Mouse (Mus musculus) myocyte (in vitro differentiated cells): Measurements from ENCODE around the gene Tubb3. TPM values are rescaled to one million over a fixed set of nuclear protein-coding genes. Genes with fewer than 3 reads are reported as not detected.

Experiments
- H3K27me3 ChIP-seq: one replicate; pipeline ENCODE4 v1.6.1; 2011; ENCODE audit not compliant: control insufficient read depth, insufficient read depth, insufficient read length
- H3K36me3 ChIP-seq: one replicate; pipeline ENCODE4 v1.6.1; 2011; ENCODE audit not compliant: control insufficient read depth, insufficient read depth
- H3K4me2 ChIP-seq: one replicate; pipeline ENCODE4 v1.6.1; 2011; ENCODE audit warnings: low read depth, control low read depth
- H3K4me3 ChIP-seq: one replicate; pipeline ENCODE4 v1.5.1; 2011; ENCODE audit warnings: mild to moderate bottlenecking, control low read depth, moderate library complexity
- H3K79me2 ChIP-seq: one replicate; pipeline ENCODE4 v1.6.1; 2011; ENCODE audit not compliant: control insufficient read depth, insufficient read depth
- H3ac ChIP-seq: one replicate; pipeline ENCODE4 v1.6.1; 2011; ENCODE audit not compliant: control insufficient read depth, insufficient read length
- CEBPB ChIP-seq: IDR thresholded peaks from 2 replicates; pipeline ENCODE4 v1.6.1; 2011; ENCODE audit warnings: mild to moderate bottlenecking, moderate library complexity; ENCODE audit not compliant: poor library complexity, insufficient read depth, severe bottlenecking
- E2F4 ChIP-seq: IDR thresholded peaks from one replicate; pipeline ENCODE4 v1.6.1; 2011; ENCODE audit warnings: mild to moderate bottlenecking, control low read depth, moderate library complexity; ENCODE audit not compliant: insufficient read depth
- MAX ChIP-seq: IDR thresholded peaks from one replicate; pipeline ENCODE4 v1.6.1; 2011; ENCODE audit warnings: low read depth, mild to moderate bottlenecking, control low read depth
- MYOD1 ChIP-seq, 3 experiments: IDR thresholded peaks; one replicate each; pipeline ENCODE4 v1.6.1; 2011; ENCODE audit warnings: control low read depth in 2 of 3, low read depth in 2 of 3, mild to moderate bottlenecking in 2 of 3, moderate library complexity in 1 of 3; ENCODE audit not compliant: insufficient read length in 2 of 3, control insufficient read depth in 1 of 3
- MYOG ChIP-seq, 3 experiments: IDR thresholded peaks; one replicate each; pipeline ENCODE4 v1.6.1; 2011; ENCODE audit warnings: control low read depth in 2 of 3, low read depth in 2 of 3, mild to moderate bottlenecking in 2 of 3; ENCODE audit not compliant: insufficient read length in 2 of 3, control insufficient read depth in 1 of 3, insufficient read depth in 1 of 3
- POLR2A ChIP-seq: IDR thresholded peaks from one replicate; pipeline ENCODE4 v1.6.1; 2011; ENCODE audit warnings: low read depth, mild to moderate bottlenecking, control low read depth, moderate library complexity; ENCODE audit not compliant: insufficient read length
- POLR2AphosphoS2 ChIP-seq: IDR thresholded peaks from one replicate; pipeline ENCODE4 v1.6.1; 2011; ENCODE audit warnings: low read depth, control low read depth; ENCODE audit not compliant: insufficient read length
- REST ChIP-seq: IDR thresholded peaks from one replicate; pipeline ENCODE4 v1.6.1; 2011; ENCODE audit warnings: mild to moderate bottlenecking, control low read depth, moderate library complexity; ENCODE audit not compliant: insufficient read depth, insufficient read length
- SRF ChIP-seq: IDR thresholded peaks from one replicate; pipeline ENCODE4 v1.6.1; 2011; ENCODE audit warnings: low read depth; ENCODE audit not compliant: control insufficient read depth, insufficient read length
- TCF12 ChIP-seq: IDR thresholded peaks from one replicate; pipeline ENCODE4 v1.6.1; 2011; ENCODE audit warnings: mild to moderate bottlenecking, control low read depth; ENCODE audit not compliant: poor library complexity, insufficient read depth, severe bottlenecking
- TCF3 ChIP-seq: IDR thresholded peaks from one replicate; pipeline ENCODE4 v1.6.1; 2011; ENCODE audit warnings: low read depth, control low read depth; ENCODE audit not compliant: insufficient read length
- USF1 ChIP-seq: IDR thresholded peaks from one replicate; pipeline ENCODE4 v1.6.1; 2011; ENCODE audit warnings: low read depth, mild to moderate bottlenecking, control low read depth, moderate library complexity
- polyA plus RNA-seq: library from polyadenylated mRNA; unstranded; fragments of >200 nt; fragmentation: generic; extraction: Trizol; gene quantifications from one replicate; pipeline ENCODE4 v1.2.1, GENCODE M21; 2012; ENCODE audit warnings: missing spikeins

Tubb3 gene
- polyA plus RNA-seq, 1 experiment, result 85.5 TPM

DNA sequence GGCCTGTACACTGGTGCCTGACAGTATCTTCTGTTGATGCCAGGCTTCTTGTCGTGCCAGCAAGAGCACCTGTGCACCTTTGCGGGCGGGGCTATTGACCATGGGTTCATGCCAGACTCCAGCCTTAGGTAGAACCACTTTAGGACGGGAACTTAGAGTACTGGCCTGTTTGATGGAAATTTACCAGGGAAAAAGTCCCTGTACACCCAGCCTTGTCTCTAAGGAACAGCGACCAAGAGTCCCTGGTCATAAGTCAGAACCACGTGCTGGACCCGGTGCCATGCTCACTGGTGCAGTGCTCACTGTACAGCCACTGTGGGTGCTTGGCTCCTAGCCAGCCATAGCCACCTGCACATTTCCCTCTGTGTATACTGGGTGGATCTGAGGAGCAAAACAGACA lies 22.2 kb upstream of the Tubb3 start:
- Histone ChIP-seq H3ac (no peak overlapping the region), H3K27me3 (no peaks in the 10 kb centered on the region), H3K36me3 (peaks cover 56% of the 10 kb centered on the region), H3K4me3 (no peak overlapping the region), H3K79me2 (no peaks in the 10 kb centered on the region), H3K4me2 (no peak overlapping the region)
- no peak for TF ChIP-seq E2F4
- no peak for TF ChIP-seq MYOG (IDR thresholded peaks at IDR 0.05; ENCODE audit: control insufficient read depth in 1 of 3, insufficient read depth in 1 of 3, insufficient read length in 2 of 3, low read depth in 2 of 3)
- TF ChIP-seq TCF12, result no peak
- TF ChIP-seq POLR2A, result no peak
- no peak for TF ChIP-seq MAX
- TF ChIP-seq SRF, result no peak
- no peak for TF ChIP-seq REST
- TF ChIP-seq CEBPB, result no peak
- TF ChIP-seq POLR2AphosphoS2, result no peak
- no peak for TF ChIP-seq MYOD1 (IDR thresholded peaks at IDR 0.05; ENCODE audit: control insufficient read depth in 1 of 3, insufficient read length in 2 of 3, low read depth in 2 of 3)
- TF ChIP-seq USF1, result no peak
- no peak for TF ChIP-seq TCF3

DNA sequence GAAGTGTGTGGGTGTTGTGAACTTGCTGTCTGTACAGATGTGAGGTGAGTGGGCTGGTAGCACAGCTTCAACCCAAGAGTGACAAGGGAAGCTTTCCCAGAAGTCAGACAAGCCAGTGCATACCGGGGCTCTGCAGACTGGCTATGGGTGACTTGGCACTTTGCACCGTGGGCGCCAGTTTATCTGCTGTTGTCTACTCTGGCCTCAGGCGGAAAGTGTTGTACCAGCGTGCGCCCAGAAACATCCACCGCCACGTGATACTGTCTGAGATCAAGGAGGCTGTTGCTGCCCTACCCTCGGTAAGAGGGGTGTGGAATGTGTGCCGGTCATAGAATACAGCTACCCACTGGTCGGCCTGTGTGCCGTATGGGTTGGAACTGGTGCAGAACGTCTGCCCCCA lies 12.9 kb upstream of the Tubb3 start:
- Histone ChIP-seq H3K27me3 (no peaks in the 10 kb centered on the region), H3K4me3 (no peak overlapping the region), H3K79me2 (no peaks in the 10 kb centered on the region), H3ac (no peak overlapping the region), H3K4me2 (no peak overlapping the region), H3K36me3 (peaks cover 29% of the 10 kb centered on the region)
- TF ChIP-seq TCF3 (no peak), MAX (no peak), MYOD1 (IDR thresholded peaks at IDR 0.05; ENCODE audit: control insufficient read depth in 1 of 3, insufficient read length in 2 of 3, low read depth in 2 of 3) (no peak), REST (no peak), E2F4 (no peak), MYOG (IDR thresholded peaks at IDR 0.05; ENCODE audit: control insufficient read depth in 1 of 3, insufficient read depth in 1 of 3, insufficient read length in 2 of 3, low read depth in 2 of 3) (no peak), POLR2A (no peak), CEBPB (no peak), TCF12 (no peak), SRF (no peak), USF1 (no peak), POLR2AphosphoS2 (no peak)

DNA sequence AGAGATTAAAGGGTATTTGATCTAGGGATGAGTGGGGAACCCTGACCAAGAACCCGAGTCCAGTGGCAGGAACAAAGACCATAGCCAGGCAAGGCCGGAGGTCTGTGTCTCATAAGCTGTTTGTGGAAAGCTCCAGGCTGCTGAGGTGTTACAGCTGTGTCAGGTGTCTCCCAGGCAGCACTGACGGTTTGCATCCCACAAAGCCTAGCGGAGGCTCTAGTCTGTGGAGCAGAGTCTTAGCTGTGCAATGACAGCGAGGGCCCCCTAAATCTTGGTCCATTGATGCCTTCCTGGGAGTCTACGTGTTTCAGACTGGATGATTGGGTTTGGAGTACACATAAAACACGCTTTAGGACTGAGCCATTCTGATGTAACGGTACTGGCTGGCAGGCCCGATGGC lies 9.3 kb upstream of the Tubb3 start:
- Histone ChIP-seq H3ac (no peak overlapping the region), H3K36me3 (peaks cover 15% of the 10 kb centered on the region), H3K27me3 (no peaks in the 10 kb centered on the region), H3K4me3 (no peak overlapping the region), H3K79me2 (no peaks in the 10 kb centered on the region), H3K4me2 (no peak overlapping the region)
- TF ChIP-seq TCF12 (no peak), REST (no peak), CEBPB (no peak), SRF (no peak), MYOD1 (IDR thresholded peaks at IDR 0.05; ENCODE audit: control insufficient read depth in 1 of 3, insufficient read length in 2 of 3, low read depth in 2 of 3) (no peak), E2F4 (no peak), POLR2AphosphoS2 (no peak)

DNA sequence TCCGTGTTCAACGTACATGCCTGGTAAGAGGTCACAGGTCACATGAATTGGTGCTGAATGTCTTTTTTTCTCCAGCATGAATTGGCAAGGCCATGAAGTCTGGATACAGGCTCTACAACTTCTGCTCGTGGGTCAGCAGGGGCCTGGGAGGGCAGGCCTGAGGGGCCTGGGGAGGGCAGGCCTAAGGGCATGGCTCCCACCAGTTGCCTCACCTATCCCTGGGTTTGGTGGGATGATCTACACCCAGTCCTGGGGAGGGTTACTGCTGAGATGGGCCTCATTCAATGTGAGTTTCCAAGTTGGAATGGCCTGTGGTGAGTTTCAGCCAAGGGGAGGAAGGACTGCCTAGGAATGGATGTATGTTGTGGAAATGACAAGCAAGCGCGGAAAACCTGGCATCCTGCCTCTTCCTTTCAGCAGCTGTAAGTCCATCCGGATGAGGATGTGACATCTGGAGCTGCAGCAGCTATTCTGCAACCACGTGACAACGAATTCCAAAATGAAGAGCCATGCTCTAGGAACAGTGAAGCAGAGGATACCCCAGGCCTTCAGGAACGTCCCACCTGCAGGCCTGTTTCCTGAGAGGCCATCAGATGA lies 8.4 kb upstream of the Tubb3 start:
- Histone ChIP-seq H3ac (no peak overlapping the region), H3K27me3 (no peaks in the 10 kb centered on the region), H3K4me3 (no peak overlapping the region), H3K4me2 (no peak overlapping the region), H3K36me3 (peaks cover 12% of the 10 kb centered on the region), H3K79me2 (no peaks in the 10 kb centered on the region)
- peak; percentile 40 for TF ChIP-seq POLR2AphosphoS2
- TF ChIP-seq USF1, result no peak

DNA sequence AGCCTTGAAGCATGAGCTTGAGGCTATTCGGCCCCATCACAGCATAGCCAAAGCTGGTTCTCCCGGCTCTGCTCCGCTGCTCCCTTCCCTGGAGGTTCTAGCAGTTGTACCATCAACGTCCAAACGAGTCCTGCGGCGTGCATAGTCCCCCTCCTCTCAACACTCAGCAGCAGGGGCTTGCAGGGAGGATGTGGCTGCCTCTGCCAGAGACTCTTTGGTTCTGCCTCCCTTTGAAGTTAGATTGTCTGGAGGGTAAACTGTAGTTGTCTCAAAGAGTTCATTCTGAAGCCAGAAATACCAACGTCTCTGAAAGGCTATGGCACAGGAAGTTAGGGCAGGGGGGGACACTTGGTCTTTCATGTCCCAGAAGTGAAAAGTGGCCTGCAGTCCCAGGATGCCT lies 6.7 kb upstream of the Tubb3 start:
- H3K36me3 ChIP-seq, result peaks cover 12% of the 10 kb centered on the region
- TF ChIP-seq MYOG (IDR thresholded peaks at IDR 0.05; ENCODE audit: control insufficient read depth in 1 of 3, insufficient read depth in 1 of 3, insufficient read length in 2 of 3, low read depth in 2 of 3) (no peak), USF1 (no peak), TCF12 (no peak), SRF (no peak), REST (no peak), TCF3 (no peak), CEBPB (no peak), E2F4 (no peak)
- no peak overlapping the region for H3K4me3 ChIP-seq
- no peaks in the 10 kb centered on the region for H3K27me3 ChIP-seq
- H3ac ChIP-seq, result no peak overlapping the region
- no peaks in the 10 kb centered on the region for H3K79me2 ChIP-seq
- H3K4me2 ChIP-seq, result no peak overlapping the region
